Comparison of ENCODE assay signal across 9 mouse cellular contexts in the genomic region with DNA sequence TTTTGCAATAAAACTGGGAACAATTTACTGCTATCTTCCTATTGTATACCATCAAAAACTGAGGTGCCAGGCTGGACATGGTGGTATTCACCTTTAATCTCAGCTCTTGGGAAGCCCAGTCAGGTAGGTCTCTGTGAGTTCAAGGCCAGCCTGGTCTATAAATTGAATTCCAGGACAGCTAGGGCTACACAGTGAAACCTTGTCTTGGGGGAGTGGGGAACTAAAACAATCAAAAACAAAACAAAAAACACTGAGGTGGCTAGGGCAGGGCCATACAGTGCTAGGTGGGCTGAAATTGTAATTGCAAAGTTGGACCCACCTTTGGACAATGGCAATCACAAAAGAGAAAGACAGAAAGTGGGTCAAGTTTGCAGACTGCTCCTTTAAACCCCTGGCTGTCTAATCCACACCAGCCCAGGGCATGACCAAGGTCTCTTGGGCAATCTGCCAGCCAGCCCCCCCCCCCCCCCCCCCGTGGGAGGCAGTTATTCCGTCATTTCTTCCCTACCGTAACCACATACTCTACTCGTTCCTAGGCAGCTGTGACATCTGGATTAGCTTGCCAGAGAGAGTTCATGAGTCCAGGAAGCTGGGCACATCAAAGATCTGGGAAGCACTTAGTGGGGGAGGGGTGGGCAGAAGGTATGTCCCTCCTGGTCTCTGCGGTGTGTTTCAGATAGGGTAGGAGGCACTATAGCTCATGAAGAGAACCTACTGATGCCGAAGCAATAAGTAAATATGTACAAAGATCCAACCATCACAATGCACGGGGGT. TPM values are rescaled to one million over a fixed set of nuclear protein-coding genes. Genes with fewer than 3 reads are reported as not detected.
A peak's percentile ranks its signal among the peaks of the same experiment; 100 is the strongest.
DNase-seq lines count a peak whose midpoint lies in the region; ATAC-seq and TF ChIP-seq lines count a peak whose summit lies in the region.
"Had no signal": no experiment of that assay in that cellular context is flagged by ENCODE, and none has a peak within 500 bp of the region (broad histone marks: within the 10 kb centered on the region; RNA-seq: fewer than 3 reads in every experiment).

No protein-coding gene starts in this region.

- peak overlapping the region; percentile 22 for H3K4me2 ChIP-seq in heart, embryonic 11.5 days
- peak overlapping the region; percentile 17 for H3K4me2 ChIP-seq in heart, postnatal 0 days (ENCODE audit: low read depth, low read length)
- peak overlapping the region; percentile 22; the same call in 1 of the 2 replicates for H3K4me2 ChIP-seq in neural tube, embryonic 13.5 days

- H3K9ac ChIP-seq in heart, embryonic 11.5 days (ENCODE audit: low read depth, low read length): no peak overlapping the region
- no peak overlapping the region for H3K9ac ChIP-seq in heart, postnatal 0 days (replicated peaks; ENCODE audit: low read depth, low read length)
- no peak overlapping the region for H3K9ac ChIP-seq in neural tube, embryonic 13.5 days

- H3K27ac ChIP-seq in heart, embryonic 11.5 days (ENCODE audit: low read depth, low read length): peak overlapping the region; percentile 30; the same call in 1 of the 2 replicates
- H3K27ac ChIP-seq in heart, postnatal 0 days (ENCODE audit: low read depth): peak overlapping the region; percentile 23; the same call in 1 of the 2 replicates
- H3K27ac ChIP-seq in neural tube, embryonic 13.5 days (replicated peaks): 0 out of 2 replicates have a peak overlapping the region, but pooled peaks have one; percentile 28
- H3K27ac ChIP-seq: macrophage had no signal

- DNase-seq in heart, postnatal 25 days (ENCODE audit: low spot score): no peak
- DNase-seq in ZHBTc4 (ENCODE audit: low read depth, low spot score): peak; percentile 51
- peak; percentile 55 for DNase-seq in heart, postnatal 0 days (ENCODE audit: low spot score)
- DNase-seq in kidney, postnatal 4 days: peak; percentile 70 to 80
- DNase-seq in left cerebral cortex, postnatal 4 days: no peak
- no peak for DNase-seq in layer of hippocampus, postnatal 14 days (ENCODE audit: low spot score in 2 of 2)

- ATAC-seq in heart, embryonic 11.5 days (replicated peaks; ENCODE audit: insufficient number of reproducible peaks, low FRiP score, low TSS enrichment): peak; percentile 52
- ATAC-seq in heart, postnatal 0 days (ENCODE audit: insufficient read depth, low read depth): peak; percentile 64
- peak; percentile 66 for ATAC-seq in neural tube, embryonic 13.5 days (ENCODE audit: low read depth)

- H3K27me3 ChIP-seq in heart, embryonic 11.5 days (ENCODE audit: control insufficient read depth, insufficient read depth, low read length): no peaks in the 10 kb centered on the region
- no peaks in the 10 kb centered on the region for H3K27me3 ChIP-seq in heart, postnatal 0 days (ENCODE audit: control insufficient read depth, insufficient read depth, low read length)
- H3K27me3 ChIP-seq in neural tube, embryonic 13.5 days: peaks cover 5% of the 10 kb centered on the region; the same call in 1 of the 2 replicates

- intact Hi-C loops in heart, postnatal 25 days (cut with DNase I): no loop called here
- intact Hi-C loops in left cerebral cortex, postnatal 4 days (cut with DNase I): no loop called here

- no peaks in the 10 kb centered on the region for H3K36me3 ChIP-seq in heart, embryonic 11.5 days (ENCODE audit: control insufficient read depth, insufficient read depth, low read length)
- no peaks in the 10 kb centered on the region for H3K36me3 ChIP-seq in heart, postnatal 0 days (replicated peaks; ENCODE audit: control insufficient read depth, insufficient read depth, low read length)
- H3K36me3 ChIP-seq in neural tube, embryonic 13.5 days: no peaks in the 10 kb centered on the region

- 9% methylated on average over 7 of the region's 7 CpGs for WGBS in heart, embryonic 11.5 days (ENCODE audit: insufficient replicate concordance)
- WGBS in heart, postnatal 0 days: 6% methylated on average over 6 of the region's 7 CpGs
- 3% methylated on average over 7 of the region's 7 CpGs for WGBS in neural tube, embryonic 13.5 days

- no peak overlapping the region for H3K4me3 ChIP-seq in heart, embryonic 11.5 days (ENCODE audit: low read depth, low read length)
- no peak overlapping the region for H3K4me3 ChIP-seq in heart, postnatal 0 days (ENCODE audit: low read depth, low read length)
- H3K4me3 ChIP-seq in neural tube, embryonic 13.5 days: no peak overlapping the region

- TF ChIP-seq EP300 in heart, postnatal 0 days (IDR thresholded peaks at IDR 0.05; ENCODE audit: low read depth): no peak

- H3K4me1 ChIP-seq in heart, embryonic 11.5 days (ENCODE audit: control insufficient read depth, insufficient read depth, low read length): peaks cover 11% of the 10 kb centered on the region
- H3K4me1 ChIP-seq in heart, postnatal 0 days (ENCODE audit: control insufficient read depth, insufficient read depth): peaks cover 13% of the 10 kb centered on the region; the same call in 1 of the 2 replicates
- H3K4me1 ChIP-seq in neural tube, embryonic 13.5 days (replicated peaks): peaks cover 21% of the 10 kb centered on the region

- no peaks in the 10 kb centered on the region for H3K9me3 ChIP-seq in heart, embryonic 11.5 days (replicated peaks; ENCODE audit: control insufficient read depth, low read length)
- H3K9me3 ChIP-seq in heart, postnatal 0 days (replicated peaks; ENCODE audit: control insufficient read depth, low read length): no peaks in the 10 kb centered on the region
- no peaks in the 10 kb centered on the region for H3K9me3 ChIP-seq in neural tube, embryonic 13.5 days

- TF ChIP-seq CTCF in heart, postnatal 0 days (IDR thresholded peaks at IDR 0.05; ENCODE audit: low read depth): no peak

RNA-seq across cellular contexts. Expression of gene Tanc1, which starts 12.3 kb away (rescaled TPM):
- polyA plus RNA-seq in heart, embryonic 11.5 days (2014; fragmentation: Nextera tagmentation; extraction: Ambion mirVana): 26.0 and 30.6 TPM in 2 replicates
- 10 to 100 TPM; 27.1 to 29.3 TPM for total RNA-seq in heart, postnatal 25 days (2021)
- total RNA-seq in heart, postnatal 0 days (2014; rRNA removed; ENCODE audit: low replicate concordance): 21.9 and 22.3 TPM in 2 replicates
- 11.8 and 12.3 TPM in 2 replicates for polyA plus RNA-seq in heart, postnatal 0 days (2015; fragmentation: Nextera tagmentation; extraction: Ambion mirVana)
- polyA plus RNA-seq in neural tube, embryonic 13.5 days (2015; fragmentation: Nextera tagmentation; extraction: Ambion mirVana): 9.8 and 10.0 TPM in 2 replicates
- 10 to 100 TPM in 1 of 2 experiments, 1 to 10 TPM in 1; 9.4 to 10.8 TPM for total RNA-seq in left cerebral cortex, postnatal 4 days (2021)
- total RNA-seq in layer of hippocampus, postnatal 14 days (2021): 10 to 100 TPM; 51.9 to 69.5 TPM

Comparison
In these comparisons a context has a peak if more than half of its experiments do, and no peak if none do; other contexts are left out.
1. DNase-seq: peak in ZHBTc4 (single experiment), heart, postnatal 0 days (single experiment) and kidney, postnatal 4 days (2 of 2); none in heart, postnatal 25 days (single experiment), left cerebral cortex, postnatal 4 days (single experiment) and layer of hippocampus, postnatal 14 days (0 of 2).
2. Peak in every context shown above with its lines, with median percentiles within 50 percentile points of each other: ATAC-seq, H3K27ac ChIP-seq and H3K4me2 ChIP-seq.